Mouse (Mus musculus) brain, adult 10 weeks (tissue): Measurements from ENCODE around the gene Vmn1r126. TPM values are rescaled to one million over a fixed set of nuclear protein-coding genes. Genes with fewer than 3 reads are reported as not detected.

ENCODE experiments used
- polyA plus RNA-seq: library from polyadenylated mRNA; stranded (reverse); fragments of 350-450 nt; fragmentation: Illumina TruSeq; extraction: RNeasy Lipid Tissue Mini Kit (QIAGEN cat#74804); gene quantifications from one replicate; pipeline ENCODE4 v1.2.3, GENCODE M21; 2015; ENCODE audit warnings: low read depth, low replicate concordance

Gene Vmn1r126
- not detected for polyA plus RNA-seq

DNA sequence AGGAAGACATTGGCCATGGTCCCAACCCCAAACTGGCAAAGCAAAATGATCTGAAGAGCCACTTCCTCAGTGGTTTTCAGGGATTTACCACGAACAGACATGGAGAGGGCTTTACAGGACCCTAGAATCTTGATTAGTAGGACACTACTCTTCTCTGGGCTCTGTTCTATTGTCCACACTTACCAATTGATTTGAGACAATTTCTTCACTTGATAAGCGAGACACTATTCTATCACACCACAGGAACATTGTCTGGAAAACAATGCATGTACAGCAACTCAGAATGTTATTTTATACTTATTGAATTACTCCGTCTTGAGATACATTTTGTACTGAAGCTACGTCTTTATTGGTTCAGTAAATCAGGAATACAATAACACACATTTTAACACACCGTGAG lies at the start of gene Vmn1r126:
Vmn1r126 (minus strand) TSS at position 101 of the 400 bp plus-strand sequence.

DNA sequence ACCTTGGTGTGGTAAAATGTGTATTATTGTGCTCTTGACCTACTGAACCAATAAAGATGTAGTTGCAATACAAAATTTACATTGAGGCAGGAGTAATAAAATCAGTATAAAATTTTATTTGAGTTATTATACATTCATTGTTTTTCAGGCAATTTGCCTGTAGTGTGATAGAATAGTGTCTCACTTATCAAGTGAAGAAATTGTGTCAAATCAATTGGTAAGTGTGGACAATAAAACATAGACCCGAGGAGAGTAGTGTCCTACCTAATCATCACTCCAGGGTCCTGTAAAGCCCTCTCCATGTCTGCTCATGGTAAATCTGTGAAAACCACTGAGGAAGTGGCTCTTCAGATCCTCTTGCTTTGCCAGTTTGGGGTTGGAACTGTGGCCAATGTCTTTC lies 47.8 kb upstream of the Vmn1r126 start, which contains the start of gene Vmn1r128:
Vmn1r128 (plus strand) TSS at position 301 of the 400 bp plus-strand sequence.

DNA sequence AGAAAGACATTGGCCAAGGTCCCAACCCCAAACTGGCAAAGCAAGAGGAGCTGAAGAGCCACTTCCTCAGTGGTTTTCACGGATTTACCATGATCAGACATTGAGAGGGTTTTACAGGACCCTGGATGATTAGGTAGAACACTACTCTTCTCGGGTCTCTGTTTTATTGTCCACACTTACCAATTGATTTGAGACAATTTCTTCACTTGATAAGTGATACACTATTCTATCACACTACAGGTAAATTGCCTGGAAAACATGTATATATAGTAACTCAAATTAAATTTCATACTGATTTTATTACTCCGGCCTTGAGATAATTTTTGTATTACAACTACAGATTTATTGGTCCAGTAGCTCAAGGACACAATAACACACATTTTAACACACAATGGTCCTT lies 18.5 kb upstream of the Vmn1r126 start, which contains the start of gene Vmn1r127:
Vmn1r127 (minus strand) TSS at position 101 of the 400 bp plus-strand sequence.

DNA sequence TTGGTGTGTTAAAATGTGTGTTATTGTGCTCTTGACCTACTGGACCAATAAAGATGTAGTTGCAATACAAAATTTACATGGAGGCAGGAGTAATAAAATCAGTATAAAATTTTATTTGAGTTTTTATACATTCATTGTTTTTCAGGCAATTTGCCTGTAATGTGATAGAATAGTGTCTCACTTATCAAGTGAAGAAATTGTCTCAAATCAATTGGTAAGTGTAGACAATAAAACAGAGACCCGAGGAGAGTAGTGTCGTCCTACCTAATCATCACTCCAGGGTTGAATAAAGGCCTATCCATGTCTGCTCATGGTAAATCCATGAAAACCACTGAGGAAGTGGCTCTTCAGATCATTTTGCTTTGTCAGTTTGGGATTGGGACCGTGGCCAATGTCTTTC lies 29.4 kb downstream of the Vmn1r126 start, which contains the start of gene Vmn1r125:
Vmn1r125 (plus strand) TSS at position 301 of the 400 bp plus-strand sequence.

DNA sequence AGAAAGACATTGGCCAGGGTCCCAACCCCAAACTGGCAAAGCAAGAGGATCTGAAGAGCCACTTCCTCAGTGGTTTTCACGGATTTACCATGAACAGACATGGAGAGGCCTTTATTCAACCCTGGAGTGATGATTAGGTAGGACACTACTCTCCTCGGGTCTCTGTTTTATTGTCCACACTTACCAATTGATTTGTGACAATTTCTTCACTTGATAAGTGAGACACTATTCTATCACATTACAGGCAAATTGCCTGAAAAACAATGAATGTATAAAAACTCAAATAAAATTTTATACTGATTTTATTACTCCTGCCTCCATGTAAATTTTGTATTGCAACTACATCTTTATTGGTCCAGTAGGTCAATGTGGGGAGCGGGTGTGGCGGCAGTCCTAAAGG lies 40.8 kb downstream of the Vmn1r126 start, which contains the start of gene Vmn1r124:
Vmn1r124 (minus strand) TSS at position 101 of the 400 bp plus-strand sequence.

Other genes with a start within 250 kb of the Vmn1r126 start
- gene Vmn1r120, start 247.7 kb downstream of the Vmn1r126 start, polyA plus RNA-seq = not detected
- gene Vmn1r121, start 203.0 kb downstream of the Vmn1r126 start, polyA plus RNA-seq = not detected
- not detected for gene Vmn1r122, start 167.3 kb downstream of the Vmn1r126 start, polyA plus RNA-seq
- not detected for gene Vmn1r123, start 139.3 kb downstream of the Vmn1r126 start, polyA plus RNA-seq
- gene Gm5157, start 111.0 kb downstream of the Vmn1r126 start, polyA plus RNA-seq = not detected
- gene Vmn1r124, start 40.9 kb downstream of the Vmn1r126 start, polyA plus RNA-seq = not detected
- not detected for gene Vmn1r125, start 29.3 kb downstream of the Vmn1r126 start, polyA plus RNA-seq
- not detected for gene Vmn1r127, start 18.4 kb upstream of the Vmn1r126 start, polyA plus RNA-seq
- not detected for gene Vmn1r128, start 47.9 kb upstream of the Vmn1r126 start, polyA plus RNA-seq
- not detected for gene Vmn1r129, start 59.8 kb upstream of the Vmn1r126 start, polyA plus RNA-seq
- not detected for gene Gm6882, start 131.3 kb upstream of the Vmn1r126 start, polyA plus RNA-seq
- not detected for gene Vmn1r130, start 210.3 kb upstream of the Vmn1r126 start, polyA plus RNA-seq
- gene Vmn1r131, start 244.6 kb upstream of the Vmn1r126 start, polyA plus RNA-seq = not detected